Mouse (Mus musculus) cerebellum, adult 11-12 months (tissue): ENCODE results near the gene St7.

Experiments used
- DNase-seq: peaks from one replicate; pipeline ENCODE4 v3.0.0; 2022

The St7 gene

GRCm38 (mm10) chr6:17720022-17720421 is 27.3 kb downstream of the St7 start:
- DNase-seq = no peak

GRCm38 (mm10) chr6:17721706-17722105 is 29.0 kb downstream of the St7 start:
- no peak for DNase-seq

- peak; percentile 52 for DNase-seq
Measured at GRCm38 (mm10) chr6:17725841-17726460, 33.2 kb downstream of the St7 start.

- DNase-seq = no peak
Measured at GRCm38 (mm10) chr6:17727241-17727640, 34.5 kb downstream of the St7 start.

GRCm38 (mm10) chr6:17727891-17728790 is 35.4 kb downstream of the St7 start:
- DNase-seq = no peak

GRCm38 (mm10) chr6:17730122-17730521 is 37.4 kb downstream of the St7 start:
- DNase-seq = no peak

GRCm38 (mm10) chr6:17731694-17732093 is 39.0 kb downstream of the St7 start:
- DNase-seq = no peak

GRCm38 (mm10) chr6:17733951-17734411 is 41.2 kb downstream of the St7 start:
- no peak for DNase-seq

- DNase-seq = no peak
Measured at GRCm38 (mm10) chr6:17737262-17737948, 44.7 kb downstream of the St7 start.

- DNase-seq = no peak
Measured at GRCm38 (mm10) chr6:17740128-17740527, 47.4 kb downstream of the St7 start.

- no peak for DNase-seq
Measured at GRCm38 (mm10) chr6:17741639-17742038, 48.9 kb downstream of the St7 start.

- DNase-seq = no peak
Measured at GRCm38 (mm10) chr6:17742209-17742608, 49.5 kb downstream of the St7 start.

- no peak for DNase-seq
Measured at GRCm38 (mm10) chr6:17743325-17743724, 50.6 kb downstream of the St7 start.

GRCm38 (mm10) chr6:17747724-17748123 is 55.0 kb downstream of the St7 start:
- no peak for DNase-seq

GRCm38 (mm10) chr6:17748866-17749582 is 56.3 kb downstream of the St7 start:
- peak; percentile 88 for DNase-seq

GRCm38 (mm10) chr6:17749596-17749995 is 56.9 kb downstream of the St7 start:
- no peak for DNase-seq

- DNase-seq = peak; percentile 29
Measured at GRCm38 (mm10) chr6:17750041-17750660, 57.4 kb downstream of the St7 start.

- no peak for DNase-seq
Measured at GRCm38 (mm10) chr6:17750957-17751356, 58.2 kb downstream of the St7 start.

GRCm38 (mm10) chr6:17755902-17756301 is 63.2 kb downstream of the St7 start:
- no peak for DNase-seq

- DNase-seq = no peak
Measured at GRCm38 (mm10) chr6:17758568-17758967, 65.8 kb downstream of the St7 start.

- DNase-seq = no peak
Measured at GRCm38 (mm10) chr6:17763963-17764659, 71.4 kb downstream of the St7 start.

- no peak for DNase-seq
Measured at GRCm38 (mm10) chr6:17764660-17764998, 71.9 kb downstream of the St7 start.
